Mouse (Mus musculus) MEL (cell line): Measurements from ENCODE around the gene Ski. TPM values are rescaled to one million over a fixed set of nuclear protein-coding genes. Genes with fewer than 3 reads are reported as not detected.

Experiments
- DNase-seq: peaks from one replicate; pipeline ENCODE4 v3.0.0; 2011; ENCODE audit warnings: low read depth, low spot score
- H3K27ac ChIP-seq: 2 replicates; pipeline ENCODE4 v1.5.1; 2012; ENCODE audit warnings: low read depth, mild to moderate bottlenecking, control low read depth, low read length, moderate library complexity; ENCODE audit not compliant: control insufficient read depth
- H3K27me3 ChIP-seq, 2 experiments: fragments of 150-350 bp in 1 of 2; sonication (generic) in 1 of 2; 2 replicates each; pipeline ENCODE4 v1.6.1; 2012; ENCODE audit warnings: low read length in 2 of 2, mild to moderate bottlenecking in 2 of 2, improper control_type of control experiment in 1 of 2, moderate library complexity in 1 of 2; ENCODE audit not compliant: insufficient read depth in 2 of 2, control insufficient read depth in 1 of 2
- H3K36me3 ChIP-seq, 2 experiments: 2 replicates each; pipeline ENCODE4 v1.6.1; 2012 to 2014; ENCODE audit warnings: low read length in 2 of 2, improper control_type of control experiment in 1 of 2, inconsistent platforms in 1 of 2, mild to moderate bottlenecking in 1 of 2; ENCODE audit not compliant: insufficient read depth in 2 of 2, control insufficient read depth in 1 of 2
- H3K4me1 ChIP-seq, 2 experiments: fragments of 150-350 bp in 1 of 2; sonication (generic) in 1 of 2; 2 replicates each; pipeline ENCODE4 v1.6.1; 2012; ENCODE audit warnings: low read length in 2 of 2, improper control_type of control experiment in 1 of 2, mild to moderate bottlenecking in 1 of 2; ENCODE audit not compliant: insufficient read depth in 2 of 2, control insufficient read depth in 1 of 2
- H3K4me3 ChIP-seq, 2 experiments: fragments of 150-350 bp in 1 of 2; sonication (generic) in 1 of 2; 2 replicates each; pipeline ENCODE4 v1.5.1; 2012; ENCODE audit warnings: low read depth in 2 of 2, low read length in 2 of 2, mild to moderate bottlenecking in 2 of 2, moderate library complexity in 2 of 2, control low read depth in 1 of 2, improper control_type of control experiment in 1 of 2; ENCODE audit not compliant: control insufficient read depth in 1 of 2, insufficient read depth in 1 of 2
- H3K79me2 ChIP-seq: 2 replicates; pipeline ENCODE4 v1.6.1; 2012; ENCODE audit warnings: mild to moderate bottlenecking, low read length, moderate library complexity; ENCODE audit not compliant: control insufficient read depth, poor library complexity, insufficient read depth
- H3K9ac ChIP-seq: 2 replicates; pipeline ENCODE4 v1.6.1; 2012; ENCODE audit warnings: low read depth, mild to moderate bottlenecking, control low read depth, low read length, moderate library complexity; ENCODE audit not compliant: control insufficient read depth, poor library complexity, severe bottlenecking
- H3K9me3 ChIP-seq: fragments of 150-350 bp; sonication (generic); replicated peaks from 2 replicates; pipeline ENCODE4 v1.6.1; 2012; ENCODE audit warnings: mild to moderate bottlenecking, low read length, improper control_type of control experiment, moderate library complexity; ENCODE audit not compliant: insufficient read depth
- BHLHE40 ChIP-seq: IDR thresholded peaks from 2 replicates; pipeline ENCODE4 v1.6.1; 2012; ENCODE audit warnings: low read depth, mild to moderate bottlenecking, inconsistent platforms, low read length, improper control_type of control experiment, borderline replicate concordance
- CHD1 ChIP-seq: IDR thresholded peaks from 2 replicates; pipeline ENCODE4 v1.6.1; 2012; ENCODE audit warnings: low read depth, mild to moderate bottlenecking, inconsistent platforms, low read length, improper control_type of control experiment
- CTCF ChIP-seq, 3 experiments: IDR thresholded peaks in 2 of 3; conservative IDR thresholded peaks in 1 of 3; 2 replicates each; pipeline ENCODE4 v1.5.1; 2011 to 2012; ENCODE audit warnings: low read length in 3 of 3, low read depth in 2 of 3, mild to moderate bottlenecking in 2 of 3, improper control_type of control experiment in 1 of 3, inconsistent platforms in 1 of 3, mixed read lengths in 1 of 3, moderate library complexity in 1 of 3; ENCODE audit not compliant: control insufficient read depth in 1 of 3, insufficient read depth in 1 of 3, poor library complexity in 1 of 3, severe bottlenecking in 1 of 3
- E2F4 ChIP-seq: IDR thresholded peaks from 2 replicates; pipeline ENCODE4 v1.6.1; 2011; ENCODE audit warnings: low read depth, low read length, improper control_type of control experiment, borderline replicate concordance
- ELF1 ChIP-seq: IDR thresholded peaks from 2 replicates; pipeline ENCODE4 v1.6.1; 2014; ENCODE audit warnings: low read depth, mild to moderate bottlenecking, inconsistent platforms, low read length, improper control_type of control experiment, moderate library complexity
- ETS1 ChIP-seq: IDR thresholded peaks from 2 replicates; pipeline ENCODE4 v1.6.1; 2012; ENCODE audit warnings: low read depth, mild to moderate bottlenecking, inconsistent platforms, low read length, improper control_type of control experiment, moderate library complexity
- GABPA ChIP-seq: IDR thresholded peaks from 2 replicates; pipeline ENCODE4 v1.6.1; 2012; ENCODE audit warnings: low read depth, mild to moderate bottlenecking, inconsistent platforms, low read length, improper control_type of control experiment, moderate library complexity
- GATA1 ChIP-seq: IDR thresholded peaks from 2 replicates; pipeline ENCODE4 v1.6.1; 2011; ENCODE audit warnings: low read depth, low read length, improper control_type of control experiment
- HCFC1 ChIP-seq: IDR thresholded peaks from 2 replicates; pipeline ENCODE4 v1.6.1; 2012; ENCODE audit warnings: low read depth, mild to moderate bottlenecking, inconsistent platforms, low read length, improper control_type of control experiment, moderate library complexity
- MAFK ChIP-seq: IDR thresholded peaks from 2 replicates; pipeline ENCODE4 v1.6.1; 2011; ENCODE audit warnings: low read depth, mild to moderate bottlenecking, low read length, improper control_type of control experiment, borderline replicate concordance
- MYB ChIP-seq: IDR thresholded peaks from 2 replicates; pipeline ENCODE4 v1.6.1; 2011; ENCODE audit warnings: mild to moderate bottlenecking, low read depth, low read length, improper control_type of control experiment
- NELFE ChIP-seq: IDR thresholded peaks from 2 replicates; pipeline ENCODE4 v1.6.1; 2011; ENCODE audit warnings: low read depth, low read length, improper control_type of control experiment
- POLR2AphosphoS2 ChIP-seq: IDR thresholded peaks from 2 replicates; pipeline ENCODE4 v1.6.1; 2011; ENCODE audit warnings: low read length, improper control_type of control experiment
- POLR2AphosphoS5 ChIP-seq: IDR thresholded peaks from 2 replicates; pipeline ENCODE4 v1.6.1; 2012; ENCODE audit warnings: low read depth, borderline replicate concordance, mild to moderate bottlenecking, inconsistent platforms, low read length, moderate library complexity, mixed read lengths
- RAD21 ChIP-seq: IDR thresholded peaks from 2 replicates; pipeline ENCODE4 v1.6.1; 2011; ENCODE audit warnings: mild to moderate bottlenecking, low read depth, low read length, improper control_type of control experiment
- SIN3A ChIP-seq: IDR thresholded peaks from 2 replicates; pipeline ENCODE4 v1.6.1; 2012; ENCODE audit warnings: low read length, improper control_type of control experiment, inconsistent platforms
- SMC3 ChIP-seq: IDR thresholded peaks from 2 replicates; pipeline ENCODE4 v1.6.1; 2011; ENCODE audit warnings: low read depth, low read length, improper control_type of control experiment
- TBP ChIP-seq: IDR thresholded peaks from 2 replicates; pipeline ENCODE4 v1.8.0; 2011; ENCODE audit warnings: low read depth, low read length, improper control_type of control experiment
- UBTF ChIP-seq: IDR thresholded peaks from 2 replicates; pipeline ENCODE4 v1.6.1; 2012; ENCODE audit warnings: low read depth, mild to moderate bottlenecking, inconsistent platforms, low read length, improper control_type of control experiment, moderate library complexity, borderline replicate concordance; ENCODE audit not compliant: insufficient read depth
- USF1 ChIP-seq: IDR thresholded peaks from 2 replicates; pipeline ENCODE4 v1.6.1; 2014; ENCODE audit warnings: low read depth, mild to moderate bottlenecking, inconsistent platforms, low read length, improper control_type of control experiment, moderate library complexity
- ZC3H11A ChIP-seq: IDR thresholded peaks from 2 replicates; pipeline ENCODE4 v1.6.1; 2012; ENCODE audit warnings: low read depth, mild to moderate bottlenecking, inconsistent platforms, low read length, improper control_type of control experiment
- ZKSCAN1 ChIP-seq: IDR thresholded peaks from 2 replicates; pipeline ENCODE4 v1.6.1; 2012; ENCODE audit warnings: low read depth, mild to moderate bottlenecking, inconsistent platforms, low read length, improper control_type of control experiment, moderate library complexity
- ZMIZ1 ChIP-seq: IDR thresholded peaks from 2 replicates; pipeline ENCODE4 v1.6.1; 2012; ENCODE audit warnings: low read depth, mild to moderate bottlenecking, inconsistent platforms, low read length, improper control_type of control experiment, moderate library complexity
- polyA plus RNA-seq, 2 experiments: library from polyadenylated mRNA; stranded (reverse) in 1 of 2; unstranded in 1 of 2; fragments of >175 nt in 1 of 2; fragments of >200 nt in 1 of 2; gene quantifications; 2 replicates each; pipeline versions ENCODE4 v1.2.1 to v1.2.4; 2012; ENCODE audit warnings: low replicate concordance in 2 of 2, low read depth in 1 of 2; ENCODE audit not compliant: insufficient read length in 2 of 2, insufficient read depth in 1 of 2, missing spikeins in 1 of 2
- total RNA-seq: library from RNA; depleted of rRNA; stranded (reverse); fragments of 300-350 nt; gene quantifications from 2 replicates; pipeline ENCODE4 v1.2.3, GENCODE M21; 2012

Gene Ski
- total and polyA plus RNA-seq, 3 experiments, result 6.9 to 16.1 TPM; not detected in 1

- peaks cover 0 to under 1% of the 10 kb centered on the region in 2 experiments; a peak in 1 of 4 replicates for H3K36me3 ChIP-seq
- DNase-seq, result no peak
- H3K79me2 ChIP-seq, result peaks cover 3% of the 10 kb centered on the region
- TF ChIP-seq ZKSCAN1 (no peak), ETS1 (no peak), POLR2AphosphoS5 (no peak), CTCF (IDR thresholded peaks at IDR 0.05 in 2 of 3, conservative IDR thresholded peaks at IDR 0.05 in 1 of 3; ENCODE audit: control insufficient read depth in 1 of 3, insufficient read depth in 1 of 3, low read depth in 2 of 3, low read length in 3 of 3, poor library complexity in 1 of 3, severe bottlenecking in 1 of 3) (no peak), ZC3H11A (no peak), HCFC1 (no peak), CHD1 (no peak), SIN3A (no peak), SMC3 (no peak), ZMIZ1 (no peak), NELFE (no peak), UBTF (no peak), MYB (no peak), GABPA (no peak), RAD21 (no peak)
- H3K27ac ChIP-seq, result no peak overlapping the region
- no peak overlapping the region for H3K9ac ChIP-seq
- H3K27me3 ChIP-seq, result no peaks in the 10 kb centered on the region
- H3K9me3 ChIP-seq, result no peaks in the 10 kb centered on the region
- H3K4me3 ChIP-seq, result no peak overlapping the region
- no peaks in the 10 kb centered on the region for H3K4me1 ChIP-seq
Observed at GRCm38 (mm10) chr4:155184248-155185070, 37.9 kb downstream of the Ski start.

DNA sequence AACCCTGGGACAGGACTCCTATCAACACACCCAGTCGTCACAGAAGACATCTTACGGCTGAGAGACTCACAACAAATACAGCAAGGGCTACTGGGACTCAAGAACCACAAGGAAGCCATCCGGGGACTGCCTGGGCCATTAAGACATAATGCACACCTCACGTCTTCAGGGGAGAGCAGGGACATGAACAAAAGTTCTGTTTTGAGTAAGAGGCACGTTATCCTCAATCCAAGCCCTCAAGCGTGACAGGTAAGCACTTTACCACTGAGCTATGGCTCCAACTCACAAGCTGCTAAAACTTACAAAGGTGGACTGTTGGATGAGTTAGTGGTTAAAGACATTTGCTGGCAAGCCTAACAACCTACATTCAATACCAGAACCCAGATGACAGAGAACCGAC is 39.2 kb downstream of the Ski start:
- no peak overlapping the region for H3K9ac ChIP-seq
- no peak for DNase-seq
- no peaks in the 10 kb centered on the region for H3K27me3 ChIP-seq
- no peaks in the 10 kb centered on the region for H3K9me3 ChIP-seq
- H3K79me2 ChIP-seq, result peaks cover 5% of the 10 kb centered on the region
- H3K4me3 ChIP-seq, result no peak overlapping the region
- H3K4me1 ChIP-seq, result peaks cover 3 to 10% of the 10 kb centered on the region in 2 experiments
- peaks cover 0 to 10% of the 10 kb centered on the region in 2 experiments; a peak in 2 of 4 replicates for H3K36me3 ChIP-seq
- TF ChIP-seq ZKSCAN1, result no peak
- no peak for TF ChIP-seq ELF1
- TF ChIP-seq CTCF (IDR thresholded peaks at IDR 0.05 in 2 of 3, conservative IDR thresholded peaks at IDR 0.05 in 1 of 3; ENCODE audit: control insufficient read depth in 1 of 3, insufficient read depth in 1 of 3, low read depth in 2 of 3, low read length in 3 of 3, poor library complexity in 1 of 3, severe bottlenecking in 1 of 3), result no peak
- TF ChIP-seq MAFK, result no peak
- TF ChIP-seq E2F4, result no peak
- TF ChIP-seq GATA1, result no peak
- TF ChIP-seq POLR2AphosphoS2, result no peak
- no peak for TF ChIP-seq BHLHE40
- no peak for TF ChIP-seq TBP
- no peak for TF ChIP-seq SMC3
- no peak for TF ChIP-seq RAD21
- TF ChIP-seq USF1, result no peak
- TF ChIP-seq CHD1, result no peak
- TF ChIP-seq NELFE, result no peak
- no peak overlapping the region for H3K27ac ChIP-seq
